Mouse (Mus musculus) ZHBTc4 (cell line): ENCODE measurements around the gene Golga5.

Source experiments
- DNase-seq: peaks from one replicate; pipeline ENCODE4 v3.0.0-alpha.2; 2011; ENCODE audit warnings: low read depth, low spot score

Golga5 gene

GRCm38 (mm10) chr12:102511363-102511762 lies 42.4 kb downstream of the Golga5 start:
- DNase-seq, result no peak

- DNase-seq, result no peak
These were observed 45.2 kb downstream of the Golga5 start for GRCm38 (mm10) chr12:102514151-102514550.

GRCm38 (mm10) chr12:102514751-102515150 lies 45.8 kb downstream of the Golga5 start:
- peak; percentile 89 for DNase-seq

- no peak for DNase-seq
These were observed 47.2 kb downstream of the Golga5 start for GRCm38 (mm10) chr12:102516151-102516550.

GRCm38 (mm10) chr12:102517647-102518046 lies 48.7 kb downstream of the Golga5 start:
- no peak for DNase-seq

GRCm38 (mm10) chr12:102519929-102520720 lies 51.2 kb downstream of the Golga5 start:
- no peak for DNase-seq

GRCm38 (mm10) chr12:102521777-102522319 lies 52.9 kb downstream of the Golga5 start:
- no peak for DNase-seq

- DNase-seq, result no peak
These were observed 55.3 kb downstream of the Golga5 start for GRCm38 (mm10) chr12:102524216-102524615.

GRCm38 (mm10) chr12:102524760-102525159 lies 55.8 kb downstream of the Golga5 start:
- DNase-seq, result peak; percentile 81

GRCm38 (mm10) chr12:102527989-102528388 lies 59.1 kb downstream of the Golga5 start:
- no peak for DNase-seq

- peak; percentile 42 for DNase-seq
These were observed 66.9 kb downstream of the Golga5 start for GRCm38 (mm10) chr12:102535796-102536195.

GRCm38 (mm10) chr12:102540278-102540677 lies 71.3 kb downstream of the Golga5 start:
- DNase-seq, result no peak

GRCm38 (mm10) chr12:102541168-102541567 lies 72.2 kb downstream of the Golga5 start:
- no peak for DNase-seq

GRCm38 (mm10) chr12:102545122-102545521 lies 76.2 kb downstream of the Golga5 start:
- DNase-seq, result peak; percentile 64
